Mouse (Mus musculus) granulocyte monocyte progenitor cell, adult 5-6 weeks (primary cell): ENCODE data around the gene Vps16. TPM values are rescaled to one million over a fixed set of nuclear protein-coding genes. Genes with fewer than 3 reads are reported as not detected.

Experiments used
- total RNA-seq, 2 experiments: library from RNA; stranded (forward) in 1 of 2; stranded (reverse) in 1 of 2; fragments of 200-712, 200-1000 nt in 1 of 2; fragments of >200 nt in 1 of 2; fragmentation: Nextera tagmentation in 1 of 2; gene quantifications; 2 replicates each; pipeline ENCODE4 v1.2.3; 2014 to 2017

Gene Vps16
- total RNA-seq, 2 experiments from 2014 or later, result 155 to 167 TPM

Other genes with a start within 250 kb of the Vps16 start
- 270 and 359 TPM in 2 replicates for gene Snrpb, start 244.9 kb upstream of the Vps16 start, total RNA-seq (2014; fragmentation: Nextera tagmentation)
- 191 and 210 TPM in 2 replicates for gene Snrpb, start 244.9 kb upstream of the Vps16 start, total RNA-seq (2017)
- gene Tmc2, start 229.1 kb upstream of the Vps16 start, total RNA-seq (2014; fragmentation: Nextera tagmentation), result not detected in 2 replicates
- not detected in 2 replicates for gene Tmc2, start 229.1 kb upstream of the Vps16 start, total RNA-seq (2017)
- 501 and 575 TPM in 2 replicates for gene Nop56, start 149.9 kb upstream of the Vps16 start, total RNA-seq (2014; fragmentation: Nextera tagmentation)
- 468 and 587 TPM in 2 replicates for gene Nop56, start 149.9 kb upstream of the Vps16 start, total RNA-seq (2017)
- gene Idh3b, start 139.8 kb upstream of the Vps16 start, total RNA-seq (2014; fragmentation: Nextera tagmentation), result 130 and 165 TPM in 2 replicates
- 116 and 121 TPM in 2 replicates for gene Idh3b, start 139.8 kb upstream of the Vps16 start, total RNA-seq (2017)
- gene Ebf4, start 129.2 kb upstream of the Vps16 start, total RNA-seq (2014; fragmentation: Nextera tagmentation), result not detected in 2 replicates
- not detected in 2 replicates for gene Ebf4, start 129.2 kb upstream of the Vps16 start, total RNA-seq (2017)
- 3.2 TPM in 1 of 2 replicates, not detected in the other for gene Cpxm1, start 26.8 kb upstream of the Vps16 start, total RNA-seq (2014; fragmentation: Nextera tagmentation)
- 0.99 TPM in 1 of 2 replicates, not detected in the other for gene Cpxm1, start 26.8 kb upstream of the Vps16 start, total RNA-seq (2017)
- not detected in 2 replicates for gene Gm28372, start 19.1 kb upstream of the Vps16 start, total RNA-seq (2014; fragmentation: Nextera tagmentation)
- gene Gm28372, start 19.1 kb upstream of the Vps16 start, total RNA-seq (2017), result not detected in 2 replicates
- gene 1700020A23Rik, start 19.1 kb upstream of the Vps16 start, total RNA-seq (2014; fragmentation: Nextera tagmentation), result not detected in 2 replicates
- gene 1700020A23Rik, start 19.1 kb upstream of the Vps16 start, total RNA-seq (2017), result not detected in 2 replicates
- not detected in 2 replicates for gene Tmem239, start 17.9 kb upstream of the Vps16 start, total RNA-seq (2014; fragmentation: Nextera tagmentation)
- not detected in 2 replicates for gene Tmem239, start 17.9 kb upstream of the Vps16 start, total RNA-seq (2017)
- 13.0 and 14.9 TPM in 2 replicates for gene Pced1a, start 362 bp downstream of the Vps16 start, total RNA-seq (2014; fragmentation: Nextera tagmentation)
- 13.6 and 17.2 TPM in 2 replicates for gene Pced1a, start 362 bp downstream of the Vps16 start, total RNA-seq (2017)
- 68.9 and 76.2 TPM in 2 replicates for gene Ptpra, start 25.9 kb downstream of the Vps16 start, total RNA-seq (2014; fragmentation: Nextera tagmentation)
- gene Ptpra, start 25.9 kb downstream of the Vps16 start, total RNA-seq (2017), result 118 and 138 TPM in 2 replicates
- gene Mrps26, start 139.4 kb downstream of the Vps16 start, total RNA-seq (2014; fragmentation: Nextera tagmentation), result 66.7 and 82.1 TPM in 2 replicates
- gene Mrps26, start 139.4 kb downstream of the Vps16 start, total RNA-seq (2017), result 47.1 and 52.4 TPM in 2 replicates
- gene Oxt, start 151.8 kb downstream of the Vps16 start, total RNA-seq (2014; fragmentation: Nextera tagmentation), result not detected in 2 replicates
- not detected in 2 replicates for gene Oxt, start 151.8 kb downstream of the Vps16 start, total RNA-seq (2017)
- not detected in 2 replicates for gene Avp, start 158.2 kb downstream of the Vps16 start, total RNA-seq (2014; fragmentation: Nextera tagmentation)
- not detected in 2 replicates for gene Avp, start 158.2 kb downstream of the Vps16 start, total RNA-seq (2017)
- gene Fastkd5, start 205.7 kb downstream of the Vps16 start, total RNA-seq (2014; fragmentation: Nextera tagmentation), result 15.6 and 16.3 TPM in 2 replicates
- 17.1 and 19.3 TPM in 2 replicates for gene Fastkd5, start 205.7 kb downstream of the Vps16 start, total RNA-seq (2017)
- gene Ubox5, start 205.7 kb downstream of the Vps16 start, total RNA-seq (2014; fragmentation: Nextera tagmentation), result 7.0 and 9.3 TPM in 2 replicates
- gene Ubox5, start 205.7 kb downstream of the Vps16 start, total RNA-seq (2017), result 5.9 and 10.0 TPM in 2 replicates
- gene Lzts3, start 218.5 kb downstream of the Vps16 start, total RNA-seq (2014; fragmentation: Nextera tagmentation), result 1.2 TPM in 1 of 2 replicates, not detected in the other
- 0.13 and 0.57 TPM in 2 replicates for gene Lzts3, start 218.5 kb downstream of the Vps16 start, total RNA-seq (2017)
- 50.3 and 111 TPM in 2 replicates for gene Ddrgk1, start 240.3 kb downstream of the Vps16 start, total RNA-seq (2014; fragmentation: Nextera tagmentation)
- gene Ddrgk1, start 240.3 kb downstream of the Vps16 start, total RNA-seq (2017), result 84.5 and 86.3 TPM in 2 replicates
- 80.5 and 90.4 TPM in 2 replicates for gene Itpa, start 243.3 kb downstream of the Vps16 start, total RNA-seq (2014; fragmentation: Nextera tagmentation)
- 64.1 and 76.7 TPM in 2 replicates for gene Itpa, start 243.3 kb downstream of the Vps16 start, total RNA-seq (2017)